Mouse (Mus musculus) ES-E14 (cell line): Measurements from ENCODE around the gene Sntb2. TPM values are rescaled to one million over a fixed set of nuclear protein-coding genes. Genes with fewer than 3 reads are reported as not detected.

Source experiments
- DNase-seq: peaks from one replicate; pipeline ENCODE4 v3.0.0-alpha.2; 2013; ENCODE audit warnings: low read depth, low spot score
- H3K27ac ChIP-seq: 2 replicates; pipeline ENCODE4 v1.5.1; 2012; ENCODE audit warnings: low read depth, mild to moderate bottlenecking, low read length, moderate library complexity, mixed read lengths; ENCODE audit not compliant: poor library complexity, insufficient read depth, severe bottlenecking
- H3K36me3 ChIP-seq: 2 replicates; pipeline ENCODE4 v1.6.1; 2012; ENCODE audit warnings: mild to moderate bottlenecking, low read length, moderate library complexity, mixed read lengths; ENCODE audit not compliant: control insufficient read depth, poor library complexity, insufficient read depth, severe bottlenecking
- H3K4me1 ChIP-seq, 2 experiments: fragments of 150-350 bp in 1 of 2; sonication (generic) in 1 of 2; 2 replicates each; pipeline ENCODE4 v1.6.1; 2012; ENCODE audit warnings: low read length in 2 of 2, mild to moderate bottlenecking in 1 of 2, mixed read lengths in 1 of 2; ENCODE audit not compliant: control insufficient read depth in 2 of 2, insufficient read depth in 2 of 2, poor library complexity in 1 of 2
- H3K4me3 ChIP-seq, 2 experiments: fragments of 150-350 bp in 1 of 2; sonication (generic) in 1 of 2; 2 replicates each; pipeline ENCODE4 v1.5.1; 2012; ENCODE audit warnings: low read length in 2 of 2, low read depth in 1 of 2, mild to moderate bottlenecking in 1 of 2, mixed read lengths in 1 of 2; ENCODE audit not compliant: insufficient read depth in 1 of 2, poor library complexity in 1 of 2, severe bottlenecking in 1 of 2
- H3K9ac ChIP-seq: 2 replicates; pipeline ENCODE4 v1.6.1; 2012; ENCODE audit warnings: low read depth, mild to moderate bottlenecking, low read length, mixed read lengths; ENCODE audit not compliant: poor library complexity, insufficient read depth, severe bottlenecking
- H3K9me3 ChIP-seq: fragments of 150-350 bp; sonication (generic); 2 replicates; pipeline ENCODE4 v1.6.1; 2012; ENCODE audit warnings: low read depth, mild to moderate bottlenecking, low read length; ENCODE audit not compliant: control insufficient read depth, insufficient read depth
- CHD2 ChIP-seq: IDR thresholded peaks from 2 replicates; pipeline ENCODE4 v1.6.1; 2014; ENCODE audit warnings: mild to moderate bottlenecking, low read depth, low read length, inconsistent platforms
- HCFC1 ChIP-seq: IDR thresholded peaks from 2 replicates; pipeline ENCODE4 v1.6.1; 2012; ENCODE audit warnings: low read length, inconsistent platforms, borderline replicate concordance; ENCODE audit not compliant: insufficient read depth
- MAFK ChIP-seq: IDR thresholded peaks from 2 replicates; pipeline ENCODE4 v1.6.1; 2014; ENCODE audit warnings: mild to moderate bottlenecking, low read depth, low read length, inconsistent platforms; ENCODE audit not compliant: insufficient read depth
- ZC3H11A ChIP-seq: IDR thresholded peaks from 2 replicates; pipeline ENCODE4 v1.6.1; 2012; ENCODE audit warnings: low read depth, mild to moderate bottlenecking, inconsistent platforms, low read length, borderline replicate concordance
- ZNF384 ChIP-seq: IDR thresholded peaks from 2 replicates; pipeline ENCODE4 v1.6.1; 2012; ENCODE audit warnings: low read depth, low read length, inconsistent platforms
- in situ Hi-C, 2 experiments: fragments of 600-800 bp; cut with MboI; formaldehyde crosslinking; loops; one replicate each; pipeline ENCODE4 v1.15.1; 2025; ENCODE audit warnings: low sequenced_read_pairs in 2 of 2, inconsistent platforms in 1 of 2; ENCODE audit not compliant: unreplicated experiment in 2 of 2
- total RNA-seq: library from RNA; depleted of rRNA; stranded (reverse); fragments of 300-350 nt; gene quantifications from 2 replicates; pipeline ENCODE4 v1.2.3, GENCODE M21; 2012

Gene Sntb2
- total RNA-seq, 1 experiment, result 32.4 TPM

GRCm38 (mm10) chr8:106976436-106976835 lies 40.9 kb downstream of the Sntb2 start:
- no peak for TF ChIP-seq HCFC1
- no peak for TF ChIP-seq ZC3H11A
- no peak for TF ChIP-seq ZNF384
- TF ChIP-seq CHD2, result no peak
- TF ChIP-seq MAFK, result no peak
- Histone ChIP-seq H3K9me3 (no peaks in the 10 kb centered on the region), H3K36me3 (peaks cover 3% of the 10 kb centered on the region), H3K4me3 (no peak overlapping the region), H3K4me1 (peaks cover 10 to 14% of the 10 kb centered on the region in 2 experiments), H3K27ac (no peak overlapping the region), H3K9ac (no peak overlapping the region)
- DNase-seq, result no peak
- in situ Hi-C loops, result no loop called here

- TF ChIP-seq CHD2, result no peak
- TF ChIP-seq MAFK, result no peak
- no peak for TF ChIP-seq ZC3H11A
- TF ChIP-seq ZNF384, result no peak
- TF ChIP-seq HCFC1, result no peak
- Histone ChIP-seq H3K4me3 (no peak overlapping the region), H3K9ac (no peak overlapping the region), H3K27ac (no peak overlapping the region), H3K4me1 (peaks cover 5 to 6% of the 10 kb centered on the region in 2 experiments; a peak in 3 of 4 replicates), H3K9me3 (no peaks in the 10 kb centered on the region), H3K36me3 (peaks cover 3% of the 10 kb centered on the region)
- DNase-seq, result no peak
- in situ Hi-C loops, result no loop called here
Observed at GRCm38 (mm10) chr8:106978755-106979251, 43.3 kb downstream of the Sntb2 start.

- in situ Hi-C loops, result no loop called here
- no peak for DNase-seq
Observed at GRCm38 (mm10) chr8:106985404-106985821, 49.9 kb downstream of the Sntb2 start.

GRCm38 (mm10) chr8:106985951-106986350 lies 50.4 kb downstream of the Sntb2 start:
- no peak overlapping the region for H3K27ac ChIP-seq
- H3K4me1 ChIP-seq, result peaks cover 0 to 3% of the 10 kb centered on the region in 2 experiments; a peak in 1 of 4 replicates
- H3K9me3 ChIP-seq, result no peaks in the 10 kb centered on the region
- in situ Hi-C loops, result no loop called here
- peaks cover 5% of the 10 kb centered on the region for H3K36me3 ChIP-seq
- no peak for DNase-seq
- no peak overlapping the region for H3K4me3 ChIP-seq
- H3K9ac ChIP-seq, result no peak overlapping the region
- TF ChIP-seq ZNF384, result no peak
- no peak for TF ChIP-seq MAFK
- TF ChIP-seq HCFC1, result no peak
- no peak for TF ChIP-seq ZC3H11A
- no peak for TF ChIP-seq CHD2

More at GRCm38 (mm10) chr8:106985404-106985821, 49.9 kb downstream of the Sntb2 start:
- TF ChIP-seq HCFC1 (no peak), ZNF384 (no peak), ZC3H11A (no peak), CHD2 (no peak), MAFK (no peak)
- no peak overlapping the region for H3K4me3 ChIP-seq
- H3K9ac ChIP-seq, result no peak overlapping the region
- no peaks in the 10 kb centered on the region for H3K9me3 ChIP-seq
- peaks cover 0 to 3% of the 10 kb centered on the region in 2 experiments; a peak in 1 of 4 replicates for H3K4me1 ChIP-seq
- H3K27ac ChIP-seq, result no peak overlapping the region
- H3K36me3 ChIP-seq, result peaks cover 5% of the 10 kb centered on the region

GRCm38 (mm10) chr8:106987557-106987956 lies 52.0 kb downstream of the Sntb2 start:
- peaks cover 9% of the 10 kb centered on the region for H3K36me3 ChIP-seq
- in situ Hi-C loops, result no loop called here
- no peak overlapping the region for H3K4me3 ChIP-seq
- TF ChIP-seq HCFC1, result no peak
- no peak for TF ChIP-seq MAFK
- TF ChIP-seq CHD2, result no peak
- TF ChIP-seq ZNF384, result no peak
- no peak for TF ChIP-seq ZC3H11A
- no peaks in the 10 kb centered on the region for H3K9me3 ChIP-seq
- peaks cover 0 to 3% of the 10 kb centered on the region in 2 experiments; a peak in 1 of 4 replicates for H3K4me1 ChIP-seq
- DNase-seq, result no peak
- no peak overlapping the region; the same call in 1 of the 2 replicates for H3K27ac ChIP-seq
- no peak overlapping the region for H3K9ac ChIP-seq
